Mouse (Mus musculus): ENCODE results near the gene Catsperd. TPM values are rescaled to one million over a fixed set of nuclear protein-coding genes. Genes with fewer than 3 reads are reported as not detected.

Catsperd gene
- polyA plus RNA-seq, 1 experiment from 2014 or later: 0.81 TPM

- DNase-seq (ENCODE audit: extremely low spot score, low spot score): no peak
- no peak overlapping the region for H3K4me3 ChIP-seq
- peaks cover 6% of the 10 kb centered on the region for H3K4me1 ChIP-seq
- no peaks in the 10 kb centered on the region for H3K9me3 ChIP-seq
- WGBS: 85% methylated on average over 4 of the region's 4 CpGs
- no peak overlapping the region for H3K27ac ChIP-seq
- H3K36me3 ChIP-seq (replicated peaks): peaks cover 98% of the 10 kb centered on the region
- H3K27me3 ChIP-seq (ENCODE audit: poor library complexity, severe bottlenecking): no peaks in the 10 kb centered on the region
Measured at GRCm38 (mm10) chr17:56681791-56682190, 53.8 kb downstream of the Catsperd start.

- Histone ChIP-seq H3K4me1 (no peaks in the 10 kb centered on the region), H3K4me3 (no peak overlapping the region), H3K27me3 (ENCODE audit: poor library complexity, severe bottlenecking) (no peaks in the 10 kb centered on the region), H3K9me3 (no peaks in the 10 kb centered on the region), H3K36me3 (replicated peaks) (peaks cover 98% of the 10 kb centered on the region), H3K27ac (no peak overlapping the region)
- 88% methylated on average over 3 of the region's 3 CpGs for WGBS
- DNase-seq (ENCODE audit: extremely low spot score, low spot score): no peak
Measured at GRCm38 (mm10) chr17:56682880-56683279, 54.9 kb downstream of the Catsperd start.

- H3K27ac ChIP-seq: no peak overlapping the region
- no peaks in the 10 kb centered on the region for H3K4me1 ChIP-seq
- H3K27me3 ChIP-seq (ENCODE audit: poor library complexity, severe bottlenecking): no peaks in the 10 kb centered on the region
- H3K36me3 ChIP-seq (replicated peaks): peaks cover 100% of the 10 kb centered on the region
- WGBS: 89% methylated on average over 5 of the region's 5 CpGs
- DNase-seq (ENCODE audit: extremely low spot score, low spot score): no peak
- no peak overlapping the region for H3K4me3 ChIP-seq
- H3K9me3 ChIP-seq: no peaks in the 10 kb centered on the region
Measured at GRCm38 (mm10) chr17:56683546-56684140, 55.7 kb downstream of the Catsperd start.

- 97% methylated on average over 2 of the region's 2 CpGs for WGBS
- H3K9me3 ChIP-seq: no peaks in the 10 kb centered on the region
- no peaks in the 10 kb centered on the region for H3K27me3 ChIP-seq (ENCODE audit: poor library complexity, severe bottlenecking)
- H3K4me1 ChIP-seq: no peaks in the 10 kb centered on the region
- peaks cover 100% of the 10 kb centered on the region for H3K36me3 ChIP-seq (replicated peaks)
- no peak overlapping the region for H3K27ac ChIP-seq
- no peak for DNase-seq (ENCODE audit: extremely low spot score, low spot score)
- H3K4me3 ChIP-seq: no peak overlapping the region
Measured at GRCm38 (mm10) chr17:56684649-56685048, 56.7 kb downstream of the Catsperd start.

- Histone ChIP-seq H3K27ac (no peak overlapping the region), H3K4me1 (no peaks in the 10 kb centered on the region), H3K9me3 (no peaks in the 10 kb centered on the region), H3K4me3 (no peak overlapping the region), H3K36me3 (replicated peaks) (peaks cover 100% of the 10 kb centered on the region), H3K27me3 (ENCODE audit: poor library complexity, severe bottlenecking) (no peaks in the 10 kb centered on the region)
- DNase-seq (ENCODE audit: extremely low spot score, low spot score): no peak
- WGBS: 89% methylated on average over 4 of the region's 4 CpGs
Measured at GRCm38 (mm10) chr17:56686801-56687200, 58.9 kb downstream of the Catsperd start.

GRCm38 (mm10) chr17:56688045-56688444, 60.1 kb downstream of the Catsperd start:
- no peak overlapping the region for H3K27ac ChIP-seq
- H3K4me3 ChIP-seq: no peak overlapping the region
- no peaks in the 10 kb centered on the region for H3K4me1 ChIP-seq
- DNase-seq (ENCODE audit: extremely low spot score, low spot score): no peak
- H3K9me3 ChIP-seq: no peaks in the 10 kb centered on the region
- H3K27me3 ChIP-seq (ENCODE audit: poor library complexity, severe bottlenecking): no peaks in the 10 kb centered on the region
- H3K36me3 ChIP-seq (replicated peaks): peaks cover 100% of the 10 kb centered on the region

GRCm38 (mm10) chr17:56688689-56689088, 60.7 kb downstream of the Catsperd start:
- no peaks in the 10 kb centered on the region for H3K27me3 ChIP-seq (ENCODE audit: poor library complexity, severe bottlenecking)
- H3K27ac ChIP-seq: no peak overlapping the region
- H3K9me3 ChIP-seq: no peaks in the 10 kb centered on the region
- WGBS: 95% methylated on average over 2 of the region's 2 CpGs
- peaks cover 100% of the 10 kb centered on the region for H3K36me3 ChIP-seq (replicated peaks)
- H3K4me3 ChIP-seq: no peak overlapping the region
- DNase-seq (ENCODE audit: extremely low spot score, low spot score): no peak
- no peaks in the 10 kb centered on the region for H3K4me1 ChIP-seq

GRCm38 (mm10) chr17:56693395-56693794, 65.5 kb downstream of the Catsperd start:
- WGBS: 82% methylated on average over 1 of the region's 1 CpGs
- no peaks in the 10 kb centered on the region for H3K27me3 ChIP-seq (ENCODE audit: poor library complexity, severe bottlenecking)
- no peak overlapping the region for H3K4me3 ChIP-seq
- peaks cover 100% of the 10 kb centered on the region for H3K36me3 ChIP-seq (replicated peaks)
- no peak for DNase-seq (ENCODE audit: extremely low spot score, low spot score)
- no peak overlapping the region for H3K27ac ChIP-seq
- H3K4me1 ChIP-seq: no peaks in the 10 kb centered on the region
- no peaks in the 10 kb centered on the region for H3K9me3 ChIP-seq

- DNase-seq (ENCODE audit: extremely low spot score, low spot score): no peak
- WGBS: 93% methylated on average over 6 of the region's 6 CpGs
- no peak overlapping the region for H3K4me3 ChIP-seq
- no peaks in the 10 kb centered on the region for H3K4me1 ChIP-seq
- no peaks in the 10 kb centered on the region for H3K9me3 ChIP-seq
- H3K27ac ChIP-seq: no peak overlapping the region
- peaks cover 100% of the 10 kb centered on the region for H3K36me3 ChIP-seq (replicated peaks)
- no peaks in the 10 kb centered on the region for H3K27me3 ChIP-seq (ENCODE audit: poor library complexity, severe bottlenecking)
Measured at GRCm38 (mm10) chr17:56693851-56694310, 65.9 kb downstream of the Catsperd start.

GRCm38 (mm10) chr17:56700451-56700850, 72.5 kb downstream of the Catsperd start:
- peaks cover 100% of the 10 kb centered on the region for H3K36me3 ChIP-seq (replicated peaks)
- WGBS: 81% methylated on average over 2 of the region's 2 CpGs

GRCm38 (mm10) chr17:56703038-56703437, 75.1 kb downstream of the Catsperd start:
- Histone ChIP-seq H3K9me3 (no peaks in the 10 kb centered on the region), H3K27ac (no peak overlapping the region), H3K36me3 (replicated peaks) (peaks cover 100% of the 10 kb centered on the region), H3K4me3 (no peak overlapping the region), H3K27me3 (ENCODE audit: poor library complexity, severe bottlenecking) (no peaks in the 10 kb centered on the region), H3K4me1 (no peaks in the 10 kb centered on the region)
- WGBS: 89% methylated on average over 4 of the region's 4 CpGs
- DNase-seq (ENCODE audit: extremely low spot score, low spot score): no peak

More at GRCm38 (mm10) chr17:56700451-56700850, 72.5 kb downstream of the Catsperd start:
- no peak for DNase-seq (ENCODE audit: extremely low spot score, low spot score)
- H3K27ac ChIP-seq: no peak overlapping the region
- no peaks in the 10 kb centered on the region for H3K27me3 ChIP-seq (ENCODE audit: poor library complexity, severe bottlenecking)
- no peak overlapping the region for H3K4me3 ChIP-seq
- H3K9me3 ChIP-seq: no peaks in the 10 kb centered on the region
- H3K4me1 ChIP-seq: no peaks in the 10 kb centered on the region

GRCm38 (mm10) chr17:56706515-56706914, 78.6 kb downstream of the Catsperd start:
- Histone ChIP-seq H3K27ac (no peak overlapping the region), H3K36me3 (replicated peaks) (peaks cover 100% of the 10 kb centered on the region)
- 94% methylated on average over 1 of the region's 1 CpGs for WGBS

GRCm38 (mm10) chr17:56708692-56709091, 80.7 kb downstream of the Catsperd start:
- DNase-seq (ENCODE audit: extremely low spot score, low spot score): no peak
- Histone ChIP-seq H3K27ac (no peak overlapping the region), H3K9me3 (no peaks in the 10 kb centered on the region), H3K4me1 (0 out of 2 replicates have a peak, but pooled peaks cover 3% of the 10 kb centered on the region), H3K4me3 (no peak overlapping the region), H3K27me3 (ENCODE audit: poor library complexity, severe bottlenecking) (no peaks in the 10 kb centered on the region), H3K36me3 (replicated peaks) (peaks cover 99% of the 10 kb centered on the region)
- WGBS: 89% methylated on average over 4 of the region's 4 CpGs

More at GRCm38 (mm10) chr17:56706515-56706914, 78.6 kb downstream of the Catsperd start:
- H3K4me3 ChIP-seq: no peak overlapping the region
- 0 out of 2 replicates have a peak, but pooled peaks cover 3% of the 10 kb centered on the region for H3K4me1 ChIP-seq
- no peaks in the 10 kb centered on the region for H3K27me3 ChIP-seq (ENCODE audit: poor library complexity, severe bottlenecking)
- no peaks in the 10 kb centered on the region for H3K9me3 ChIP-seq
- DNase-seq (ENCODE audit: extremely low spot score, low spot score): no peak
